Comparison of ENCODE assay signal across 9 mouse cellular contexts in genomic region chr7:24406528-24407344, GRCm38 (mm10). TPM values are rescaled to one million over a fixed set of nuclear protein-coding genes. Genes with fewer than 3 reads are reported as not detected.
DNase-seq lines count a peak whose midpoint lies in the region; ATAC-seq and TF ChIP-seq lines count a peak whose summit lies in the region.
"Had no signal": no experiment of that assay in that cellular context is flagged by ENCODE, and none has a peak within 500 bp of the region (broad histone marks: within the 10 kb centered on the region; RNA-seq: fewer than 3 reads in every experiment).

No protein-coding gene starts in this region.

- no peaks in the 10 kb centered on the region for H3K27me3 ChIP-seq in C2C12 (ENCODE audit: control insufficient read depth, insufficient read depth, insufficient read length)
- no peaks in the 10 kb centered on the region for H3K27me3 ChIP-seq in kidney, embryonic 14.5 days (ENCODE audit: control insufficient read depth, insufficient read depth, low read length)
- H3K27me3 ChIP-seq in liver, adult 2 months (ENCODE audit: control insufficient read depth, insufficient read depth, low read length), result no peaks in the 10 kb centered on the region

- H3K36me3 ChIP-seq in C2C12 (ENCODE audit: control insufficient read depth, insufficient read depth), result peaks cover 9% of the 10 kb centered on the region
- peaks cover 28% of the 10 kb centered on the region for H3K36me3 ChIP-seq in kidney, embryonic 14.5 days (ENCODE audit: control insufficient read depth, insufficient read depth, low read length)
- no peaks in the 10 kb centered on the region for H3K36me3 ChIP-seq in liver, adult 2 months (ENCODE audit: control insufficient read depth, insufficient read depth, low read length)

- H3ac ChIP-seq in C2C12 (ENCODE audit: control insufficient read depth, insufficient read length, low read depth), result no peak overlapping the region

- no peak overlapping the region for H3K27ac ChIP-seq in kidney, embryonic 14.5 days (ENCODE audit: low read depth, low read length)
- H3K27ac ChIP-seq in liver, adult 2 months (replicated peaks; ENCODE audit: insufficient read depth, low read depth, low read length), result no peak overlapping the region

- DNase-seq in adrenal gland, adult (ENCODE audit: inconsistent age in 2 of 2, low spot score in 1 of 2), result peak; percentile 74 to 94
- peak; percentile 81 for DNase-seq in embryo, embryonic 10.5 days (ENCODE audit: low spot score)
- peak; percentile 38 to 68 for DNase-seq in heart, adult 9 months (ENCODE audit: low spot score in 2 of 2)
- peak; percentile 55 for DNase-seq in liver, adult 2 months (ENCODE audit: extremely low read depth, low read depth, low spot score)
- DNase-seq in naive thymus-derived CD4-positive, alpha-beta T cell, adult 2 months (ENCODE audit: low read depth), result peak; percentile 89
- peak; percentile 48 for DNase-seq in telencephalon, adult 2 months (ENCODE audit: low read depth, low spot score)

- no peak overlapping the region for H3K9ac ChIP-seq in kidney, embryonic 14.5 days (ENCODE audit: low read depth, low read length)
- H3K9ac ChIP-seq in liver, adult 2 months (ENCODE audit: low read depth, low read length), result no peak overlapping the region

- no peak overlapping the region for H3K4me3 ChIP-seq in C2C12 (ENCODE audit: insufficient read depth, poor library complexity, severe bottlenecking)
- no peak overlapping the region for H3K4me3 ChIP-seq in kidney, embryonic 14.5 days (ENCODE audit: low read length)
- H3K4me3 ChIP-seq in liver, adult 2 months (ENCODE audit: insufficient read depth, low read depth, low read length), result no peak overlapping the region
- H3K4me3 ChIP-seq: erythroblast, embryonic 14.5 days had no signal

- TF ChIP-seq CTCF in C2C12 (IDR thresholded peaks at IDR 0.05; ENCODE audit: control insufficient read depth, insufficient read depth, insufficient read length), result peak; percentile 39
- TF ChIP-seq CTCF in liver, adult 2 months (IDR thresholded peaks at IDR 0.05; ENCODE audit: low read depth, low read length), result peak; percentile 73

- 43% methylated on average over 5 of the region's 5 CpGs for WGBS in kidney, embryonic 14.5 days
- 41% methylated on average over 5 of the region's 5 CpGs for WGBS in liver, adult 2 months

- peaks cover 11% of the 10 kb centered on the region for H3K79me2 ChIP-seq in C2C12 (ENCODE audit: control insufficient read depth, insufficient read depth)
- no peaks in the 10 kb centered on the region for H3K79me2 ChIP-seq in liver, adult 2 months (ENCODE audit: control insufficient read depth, insufficient read depth, low read length)

- no peaks in the 10 kb centered on the region for H3K79me3 ChIP-seq in C2C12 (ENCODE audit: low read depth)

- H3K9me3 ChIP-seq in kidney, embryonic 14.5 days (ENCODE audit: control insufficient read depth, low read length), result no peaks in the 10 kb centered on the region

- TF ChIP-seq POLR2A in liver, adult 2 months (IDR thresholded peaks at IDR 0.05; ENCODE audit: extremely low read depth, insufficient read depth, low read length), result no peak

- ATAC-seq in kidney, embryonic 14.5 days (ENCODE audit: low FRiP score, low TSS enrichment), result peak; percentile 60

- no peak overlapping the region for H3K4me2 ChIP-seq in kidney, embryonic 14.5 days (replicated peaks; ENCODE audit: low read depth, low read length)

- peaks cover 5% of the 10 kb centered on the region; the same call in 1 of the 2 replicates for H3K4me1 ChIP-seq in kidney, embryonic 14.5 days (ENCODE audit: control insufficient read depth, insufficient read depth, low read length)
- no peaks in the 10 kb centered on the region for H3K4me1 ChIP-seq in liver, adult 2 months (ENCODE audit: control insufficient read depth, insufficient read depth, low read length)

TF ChIP-seq in C2C12, 6 proteins besides CTCF, POLR2A, EP300 and RAD21:
- TF ChIP-seq CEBPB (IDR thresholded peaks at IDR 0.05; ENCODE audit: low read depth), result no peak
- TF ChIP-seq FOSL1 (IDR thresholded peaks at IDR 0.05; ENCODE audit: insufficient read depth, low read length, poor library complexity, severe bottlenecking), result no peak
- TF ChIP-seq MAX (IDR thresholded peaks at IDR 0.05), result no peak
- TF ChIP-seq USF1 (IDR thresholded peaks at IDR 0.05; ENCODE audit: low read depth), result no peak
- no peak for TF ChIP-seq MYOD1 (IDR thresholded peaks at IDR 0.05; ENCODE audit: control insufficient read depth, insufficient read length, low read depth)
- no peak for TF ChIP-seq MYOG (IDR thresholded peaks at IDR 0.05; ENCODE audit: control insufficient read depth, extremely low read depth, insufficient read length)
TF ChIP-seq in C2C12: peak in this region for 0.

RNA-seq across cellular contexts. Expression of gene Smg9, which starts 7.3 kb away (rescaled TPM):
- polyA plus RNA-seq in C2C12 (2012; fragmentation: generic; extraction: Trizol), result 21.8 TPM
- 25.0 and 32.3 TPM in 2 replicates for polyA plus RNA-seq in kidney, embryonic 14.5 days (2014; fragmentation: Nextera tagmentation; extraction: Ambion mirVana)
- 3.7 and 5.0 TPM in 2 replicates for total RNA-seq in liver, adult 2 months (2014; rRNA removed)
- polyA plus RNA-seq in liver, adult 2 months (2012; rRNA removed), result 11.7 and 17.8 TPM in 2 replicates

RNA-seq across cellular contexts. Expression of gene Kcnn4, which starts 36.7 kb away (rescaled TPM):
- polyA plus RNA-seq in C2C12 (2012; fragmentation: generic; extraction: Trizol), result 82.2 TPM
- 2.6 and 3.3 TPM in 2 replicates for polyA plus RNA-seq in kidney, embryonic 14.5 days (2014; fragmentation: Nextera tagmentation; extraction: Ambion mirVana)
- 0.20 and 0.83 TPM in 2 replicates for total RNA-seq in liver, adult 2 months (2014; rRNA removed)
- polyA plus RNA-seq in liver, adult 2 months (2012; rRNA removed), result 0.55 and 0.66 TPM in 2 replicates

RNA-seq across cellular contexts. Expression of gene Irgc1, which starts 45.4 kb away (rescaled TPM):
- polyA plus RNA-seq in C2C12 (2012; fragmentation: generic; extraction: Trizol), result 0.33 TPM
- polyA plus RNA-seq in kidney, embryonic 14.5 days (2014; fragmentation: Nextera tagmentation; extraction: Ambion mirVana), result not detected in 2 replicates
- not detected in 2 replicates for total RNA-seq in liver, adult 2 months (2014; rRNA removed)
- 0.20 TPM in 1 of 2 replicates, not detected in the other for polyA plus RNA-seq in liver, adult 2 months (2012; rRNA removed)
- polyA plus RNA-seq: erythroblast, embryonic 14.5 days had no signal

RNA-seq across cellular contexts. Expression of gene Plaur, which starts 55.5 kb away (rescaled TPM):
- 191 TPM for polyA plus RNA-seq in C2C12 (2012; fragmentation: generic; extraction: Trizol)
- 14.1 TPM in 2 replicates for polyA plus RNA-seq in kidney, embryonic 14.5 days (2014; fragmentation: Nextera tagmentation; extraction: Ambion mirVana)
- 0.18 and 1.1 TPM in 2 replicates for total RNA-seq in liver, adult 2 months (2014; rRNA removed)
- 0.22 and 0.97 TPM in 2 replicates for polyA plus RNA-seq in liver, adult 2 months (2012; rRNA removed)

RNA-seq across cellular contexts. Expression of gene Lypd5, which starts 57.7 kb away (rescaled TPM):
- not detected for polyA plus RNA-seq in C2C12 (2012; fragmentation: generic; extraction: Trizol)
- polyA plus RNA-seq in kidney, embryonic 14.5 days (2014; fragmentation: Nextera tagmentation; extraction: Ambion mirVana), result not detected in 2 replicates
- total RNA-seq in liver, adult 2 months (2014; rRNA removed), result not detected in 2 replicates
- not detected in 2 replicates for polyA plus RNA-seq in liver, adult 2 months (2012; rRNA removed)
- polyA plus RNA-seq: erythroblast, embryonic 14.5 days had no signal

Comparison
In these comparisons a context has a peak if more than half of its experiments do, and no peak if none do; other contexts are left out.
1. RNA of gene Kcnn4, which starts 36.7 kb away (polyA plus RNA-seq): 82.2 TPM in C2C12 (single experiment); 2.6 to 3.3 TPM in kidney, embryonic 14.5 days and 0.55 to 0.66 TPM in liver, adult 2 months; every median in the first group is over 10 times any median in the second.
2. Peak in every context shown above with its lines, with median percentiles within 50 percentile points of each other: DNase-seq.